Mouse (Mus musculus) bone marrow, adult 2 months (tissue): ENCODE measurements around the gene Cped1.

Source experiments
- CTCF ChIP-seq: fragments of 200-500 bp; IDR thresholded peaks from 2 replicates; pipeline ENCODE4 v1.5.1; 2011; ENCODE audit warnings: low read length, control low read depth; ENCODE audit not compliant: control insufficient read depth, insufficient read depth
- POLR2A ChIP-seq: fragments of 200-500 bp; IDR thresholded peaks from 2 replicates; pipeline ENCODE4 v1.6.1; 2011; ENCODE audit warnings: low read depth, mild to moderate bottlenecking, control low read depth, low read length, borderline replicate concordance; ENCODE audit not compliant: control insufficient read depth

DNA sequence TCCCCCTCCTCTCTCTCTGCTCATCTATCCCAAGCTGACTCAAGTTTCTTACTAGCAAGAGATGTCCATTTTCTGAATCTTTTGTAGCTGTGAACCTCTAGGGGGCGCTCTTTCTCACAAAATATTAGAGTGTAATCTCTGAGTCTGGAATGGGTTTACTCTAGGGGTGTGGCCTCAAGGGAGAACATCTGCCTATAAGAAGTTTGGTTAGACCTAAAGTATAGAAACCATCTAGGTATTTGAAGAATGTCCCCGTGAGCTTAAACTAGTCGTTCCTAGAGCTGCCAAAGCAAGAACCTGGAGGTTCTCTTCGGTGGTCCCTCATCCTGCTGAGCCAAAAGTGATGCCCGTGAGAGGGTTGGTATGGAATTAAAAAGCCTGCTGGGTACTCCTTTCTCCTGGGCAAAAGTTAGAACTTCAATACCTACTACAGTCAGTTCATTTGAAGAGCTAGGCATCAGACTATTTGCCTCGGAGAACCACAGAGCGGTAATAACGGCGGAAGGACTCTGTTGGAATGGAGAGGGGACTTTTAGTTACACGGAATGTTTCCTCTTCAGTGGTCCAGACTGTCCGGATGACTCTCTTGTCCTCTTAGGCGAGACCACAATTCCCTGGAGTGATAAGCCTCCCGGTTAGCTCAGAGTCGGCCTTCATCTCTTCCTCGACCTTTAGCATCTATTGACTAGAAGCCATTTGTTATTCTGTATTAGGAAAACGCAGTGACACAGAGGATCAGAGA lies 555 bp upstream of the Cped1 start:
- 0 out of 2 replicates have a peak, but pooled peaks have one; percentile 10 for TF ChIP-seq CTCF
- TF ChIP-seq POLR2A = no peak
